Mouse (Mus musculus) kidney, embryonic 14.5 days (tissue): ENCODE results near the gene Cdh1. TPM values are rescaled to one million over a fixed set of nuclear protein-coding genes. Genes with fewer than 3 reads are reported as not detected.

Experiments used
- ATAC-seq: fragments of 200-750 bp; cut with Nextera tagmentation; 2 replicates; pipeline ENCODE4 v1.8.0; 2017; ENCODE audit warnings: moderate number of reproducible peaks, mild to moderate bottlenecking, moderate TSS enrichment, moderate library complexity; ENCODE audit not compliant: low FRiP score, low TSS enrichment
- H3K27ac ChIP-seq: fragments of 300-500 bp; sonication (generic); 2 replicates; pipeline ENCODE4 v1.5.1; 2014; ENCODE audit warnings: low read depth, mild to moderate bottlenecking, low read length, moderate library complexity, mixed read lengths
- H3K27me3 ChIP-seq: fragments of 300-500 bp; sonication (generic); 2 replicates; pipeline ENCODE4 v1.6.1; 2014; ENCODE audit warnings: mild to moderate bottlenecking, low read length; ENCODE audit not compliant: control insufficient read depth, insufficient read depth
- H3K36me3 ChIP-seq: fragments of 300-500 bp; sonication (generic); 2 replicates; pipeline ENCODE4 v1.6.1; 2014; ENCODE audit warnings: low read length, mixed read lengths; ENCODE audit not compliant: control insufficient read depth, insufficient read depth
- H3K4me1 ChIP-seq: fragments of 300-500 bp; sonication (generic); 2 replicates; pipeline ENCODE4 v1.6.1; 2014; ENCODE audit warnings: low read length, mixed read lengths; ENCODE audit not compliant: control insufficient read depth, insufficient read depth
- H3K4me2 ChIP-seq: fragments of 300-500 bp; sonication (generic); replicated peaks from 2 replicates; pipeline ENCODE4 v1.6.1; 2014; ENCODE audit warnings: low read depth, mild to moderate bottlenecking, low read length
- H3K4me3 ChIP-seq: fragments of 300-500 bp; sonication (generic); 2 replicates; pipeline ENCODE4 v1.5.1; 2014; ENCODE audit warnings: mild to moderate bottlenecking, low read length
- H3K9ac ChIP-seq: fragments of 300-500 bp; sonication (generic); 2 replicates; pipeline ENCODE4 v1.6.1; 2014; ENCODE audit warnings: low read depth, mild to moderate bottlenecking, low read length, moderate library complexity
- H3K9me3 ChIP-seq: fragments of 300-500 bp; sonication (generic); 2 replicates; pipeline ENCODE4 v1.6.1; 2016; ENCODE audit warnings: low read length; ENCODE audit not compliant: control insufficient read depth
- WGBS: fragments of 180-500 bp; shearing (Covaris S2); extraction: QIAGEN DNeasy Blood & Tissue Kit; methylation state at CpG from one replicate; pipeline ENCODE4 v1.1.7; 2014; 5-methylcytosine and 5-hydroxymethylcytosine counted together
- polyA plus RNA-seq: library from polyadenylated mRNA; unstranded; fragments of >200 nt; fragmentation: Nextera tagmentation; extraction: Ambion mirVana; gene quantifications from 2 replicates; pipeline ENCODE4 v1.2.1, GENCODE M21; 2014

Cdh1 gene
- polyA plus RNA-seq, 1 experiment from 2014 or later, result 88.4 TPM

DNA sequence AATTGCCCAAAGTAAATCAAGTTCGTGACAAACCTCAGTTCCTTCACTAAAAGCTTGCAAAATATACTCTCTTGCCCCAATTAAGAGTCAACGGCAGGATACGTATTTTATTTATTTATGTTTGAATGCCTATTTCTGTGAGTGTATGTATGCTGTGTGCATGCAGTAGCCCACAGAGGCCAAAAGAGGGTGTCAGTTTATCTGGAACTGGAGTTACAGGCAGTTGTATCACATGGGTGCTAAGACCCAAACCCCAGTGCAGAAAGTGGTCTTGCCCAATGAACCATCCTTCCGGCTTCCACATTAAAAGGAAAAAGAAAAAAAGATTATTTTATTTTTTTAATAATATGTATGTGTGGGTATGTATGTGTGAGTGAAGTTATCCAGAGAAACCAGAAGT is 81.2 kb downstream of the Cdh1 start:
- Histone ChIP-seq H3K4me3 (no peak overlapping the region), H3K27ac (no peak overlapping the region), H3K9me3 (no peaks in the 10 kb centered on the region), H3K9ac (no peak overlapping the region), H3K4me1 (no peaks in the 10 kb centered on the region), H3K4me2 (no peak overlapping the region), H3K27me3 (no peaks in the 10 kb centered on the region), H3K36me3 (no peaks in the 10 kb centered on the region)
- WGBS, result 97% methylated on average over 4 of the region's 4 CpGs
- ATAC-seq, result no peak

DNA sequence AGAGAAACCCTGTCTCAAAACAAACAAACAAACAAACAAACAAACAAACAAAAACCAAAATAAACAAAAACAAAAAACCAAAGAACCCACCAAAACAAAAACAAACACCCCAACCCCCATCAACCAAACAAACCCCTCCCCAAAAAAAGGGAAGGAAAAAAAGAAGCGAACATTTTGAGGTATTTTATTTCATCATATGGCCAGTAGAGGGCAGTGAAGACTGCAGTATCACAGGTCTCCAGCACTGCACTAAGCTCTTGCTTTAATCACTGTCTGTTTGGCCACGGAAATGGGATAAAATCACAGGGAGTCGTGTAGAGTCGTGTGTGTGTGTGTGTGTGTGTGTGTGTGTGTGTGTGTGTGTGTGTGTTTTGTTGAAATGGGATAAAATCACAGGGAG is 84.3 kb downstream of the Cdh1 start:
- Histone ChIP-seq H3K4me1 (no peaks in the 10 kb centered on the region), H3K36me3 (peaks cover 3% of the 10 kb centered on the region; the same call in 1 of the 2 replicates), H3K9me3 (no peaks in the 10 kb centered on the region), H3K27me3 (no peaks in the 10 kb centered on the region), H3K9ac (no peak overlapping the region), H3K4me2 (no peak overlapping the region), H3K4me3 (no peak overlapping the region), H3K27ac (no peak overlapping the region)
- ATAC-seq, result no peak
- WGBS, result 10% methylated on average over 4 of the region's 4 CpGs

- ATAC-seq, result no peak
- 87% methylated on average over 3 of the region's 3 CpGs for WGBS
These were observed 94.6 kb downstream of the Cdh1 start for GRCm38 (mm10) chr8:106697748-106698248.

GRCm38 (mm10) chr8:106699588-106699987 is 96.4 kb downstream of the Cdh1 start:
- WGBS, result 74% methylated on average over 5 of the region's 5 CpGs
- H3K36me3 ChIP-seq, result peaks cover 49% of the 10 kb centered on the region
- ATAC-seq, result no peak

More at GRCm38 (mm10) chr8:106697748-106698248, 94.6 kb downstream of the Cdh1 start:
- H3K36me3 ChIP-seq, result peaks cover 59% of the 10 kb centered on the region
- no peaks in the 10 kb centered on the region for H3K4me1 ChIP-seq
- no peak overlapping the region for H3K4me2 ChIP-seq
- no peak overlapping the region for H3K27ac ChIP-seq
- H3K4me3 ChIP-seq, result no peak overlapping the region
- no peaks in the 10 kb centered on the region for H3K27me3 ChIP-seq
- H3K9me3 ChIP-seq, result no peaks in the 10 kb centered on the region
- H3K9ac ChIP-seq, result no peak overlapping the region

GRCm38 (mm10) chr8:106700131-106700530 is 97.0 kb downstream of the Cdh1 start:
- H3K9me3 ChIP-seq, result no peaks in the 10 kb centered on the region
- no peak overlapping the region for H3K4me3 ChIP-seq
- no peak overlapping the region for H3K9ac ChIP-seq
- peaks cover 46% of the 10 kb centered on the region for H3K36me3 ChIP-seq
- no peaks in the 10 kb centered on the region for H3K27me3 ChIP-seq
- no peak overlapping the region for H3K4me2 ChIP-seq
- 94% methylated on average over 6 of the region's 6 CpGs for WGBS
- no peak for ATAC-seq
- H3K27ac ChIP-seq, result no peak overlapping the region
- no peaks in the 10 kb centered on the region for H3K4me1 ChIP-seq

More at GRCm38 (mm10) chr8:106699588-106699987, 96.4 kb downstream of the Cdh1 start:
- H3K27ac ChIP-seq, result no peak overlapping the region
- H3K4me3 ChIP-seq, result no peak overlapping the region
- H3K4me2 ChIP-seq, result no peak overlapping the region
- no peaks in the 10 kb centered on the region for H3K9me3 ChIP-seq
- no peaks in the 10 kb centered on the region for H3K4me1 ChIP-seq
- H3K9ac ChIP-seq, result no peak overlapping the region
- no peaks in the 10 kb centered on the region for H3K27me3 ChIP-seq

DNA sequence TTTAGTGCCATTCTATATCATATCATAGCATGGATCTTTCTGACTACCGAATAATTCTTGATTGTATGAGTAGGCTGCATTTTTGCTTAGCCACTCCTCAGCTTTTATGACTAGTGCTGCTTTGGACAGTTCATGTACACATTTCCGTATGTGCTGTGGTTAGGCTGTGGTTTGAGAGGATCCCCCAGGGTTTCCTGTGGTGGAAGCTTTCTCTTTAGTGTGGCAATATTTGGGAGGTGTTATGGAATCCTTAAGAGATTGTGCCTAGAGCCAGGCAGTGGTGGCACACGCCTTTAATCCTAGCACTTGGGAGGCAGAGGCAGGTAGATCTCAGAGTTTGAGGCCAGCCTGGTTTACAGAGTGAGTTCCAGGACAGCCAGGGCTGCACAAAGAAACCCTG is 98.2 kb downstream of the Cdh1 start:
- Histone ChIP-seq H3K4me3 (no peak overlapping the region), H3K27me3 (no peaks in the 10 kb centered on the region), H3K9me3 (no peaks in the 10 kb centered on the region), H3K9ac (no peak overlapping the region), H3K4me1 (no peaks in the 10 kb centered on the region), H3K27ac (no peak overlapping the region), H3K4me2 (no peak overlapping the region), H3K36me3 (peaks cover 38% of the 10 kb centered on the region)
- ATAC-seq, result no peak
- 95% methylated on average over 3 of the region's 3 CpGs for WGBS

DNA sequence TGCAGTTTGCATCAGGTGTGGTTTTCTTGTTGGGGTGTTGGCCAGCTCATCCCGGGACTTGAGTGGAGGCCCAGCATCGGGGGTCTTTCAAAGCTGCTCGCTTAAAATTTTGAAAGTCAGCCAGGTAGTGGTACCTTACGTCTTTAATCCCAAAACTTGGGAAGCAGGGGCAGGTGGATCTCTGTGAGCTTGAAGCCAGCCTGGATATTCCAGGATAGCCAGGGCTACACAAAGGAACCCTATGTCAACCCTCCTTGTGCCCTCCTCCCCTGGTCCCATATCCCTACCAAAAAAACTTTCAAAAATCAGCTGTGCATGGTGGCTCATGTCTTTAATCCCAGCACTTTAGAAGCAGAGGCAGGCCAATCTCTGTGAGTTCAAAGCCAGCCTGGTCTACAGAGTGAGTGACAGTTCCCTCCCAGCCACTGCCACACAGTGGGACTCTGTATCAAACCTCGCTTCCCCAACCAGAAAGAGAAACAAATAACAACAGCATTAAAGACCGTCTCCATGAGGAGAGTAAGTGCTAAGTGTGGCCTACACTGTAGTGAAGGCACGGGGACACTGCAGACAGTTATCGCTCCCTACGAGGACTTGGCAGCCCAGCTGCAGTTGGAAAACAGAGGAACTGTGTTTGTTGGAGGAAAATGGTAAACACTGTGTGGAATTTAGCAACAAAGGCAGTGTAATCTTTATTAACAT is 101.2 kb downstream of the Cdh1 start:
- no peak overlapping the region for H3K9ac ChIP-seq
- H3K4me1 ChIP-seq, result no peaks in the 10 kb centered on the region
- peak overlapping the region; percentile 88 for H3K27ac ChIP-seq
- WGBS, result 85% methylated on average over 9 of the region's 9 CpGs
- peaks cover 17% of the 10 kb centered on the region for H3K36me3 ChIP-seq
- H3K4me3 ChIP-seq, result no peak overlapping the region
- no peak for ATAC-seq
- no peaks in the 10 kb centered on the region for H3K9me3 ChIP-seq
- H3K27me3 ChIP-seq, result no peaks in the 10 kb centered on the region
- no peak overlapping the region for H3K4me2 ChIP-seq

DNA sequence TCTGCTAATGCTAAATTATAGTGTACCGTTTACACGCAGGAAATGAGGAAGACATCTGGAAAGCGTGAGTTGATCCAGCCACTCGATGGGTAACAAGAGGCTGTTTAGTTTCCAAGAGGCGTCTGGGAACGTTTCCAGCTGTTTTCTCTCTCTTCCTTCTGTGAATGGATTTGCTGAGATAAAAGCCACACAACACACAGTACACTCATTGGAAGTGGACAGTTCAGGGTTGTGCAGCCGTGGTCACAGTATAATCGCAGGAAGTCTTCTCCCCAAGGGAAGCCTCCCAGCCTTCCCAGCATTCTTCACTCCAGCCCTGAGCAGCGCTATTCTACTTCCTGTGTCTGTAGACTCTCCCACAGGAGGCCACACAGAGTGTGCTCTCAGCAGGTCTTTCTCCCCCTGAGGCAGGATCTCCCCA is 101.8 kb downstream of the Cdh1 start:
- Histone ChIP-seq H3K36me3 (peaks cover 13% of the 10 kb centered on the region), H3K27ac (peak overlapping the region; percentile 88), H3K4me1 (no peaks in the 10 kb centered on the region), H3K27me3 (no peaks in the 10 kb centered on the region), H3K9ac (no peak overlapping the region), H3K4me2 (no peak overlapping the region), H3K9me3 (no peaks in the 10 kb centered on the region), H3K4me3 (no peak overlapping the region)
- ATAC-seq, result peak; percentile 78
- 56% methylated on average over 9 of the region's 9 CpGs for WGBS

GRCm38 (mm10) chr8:106706194-106706593 is 103.0 kb downstream of the Cdh1 start:
- Histone ChIP-seq H3K4me2 (no peak overlapping the region), H3K36me3 (peaks cover 3% of the 10 kb centered on the region; the same call in 1 of the 2 replicates), H3K4me1 (no peaks in the 10 kb centered on the region), H3K27me3 (no peaks in the 10 kb centered on the region), H3K9me3 (no peaks in the 10 kb centered on the region), H3K27ac (peak overlapping the region; percentile 88; the same call in 1 of the 2 replicates), H3K9ac (no peak overlapping the region), H3K4me3 (no peak overlapping the region)
- no peak for ATAC-seq
- 74% methylated on average over 6 of the region's 6 CpGs for WGBS
